Mouse (Mus musculus) olfactory bulb, adult 2 months (tissue): ENCODE data around the gene Akr1b7.

ENCODE experiments used
- CTCF ChIP-seq: fragments of 200-500 bp; IDR thresholded peaks from 2 replicates; pipeline ENCODE4 v1.5.1; 2012; ENCODE audit warnings: low read depth, mild to moderate bottlenecking, low read length, moderate library complexity; ENCODE audit not compliant: insufficient read depth
- POLR2A ChIP-seq: fragments of 200-500 bp; IDR thresholded peaks from 2 replicates; pipeline ENCODE4 v1.6.1; 2012; ENCODE audit warnings: mild to moderate bottlenecking, low read depth, low read length, moderate library complexity; ENCODE audit not compliant: insufficient read depth

DNA sequence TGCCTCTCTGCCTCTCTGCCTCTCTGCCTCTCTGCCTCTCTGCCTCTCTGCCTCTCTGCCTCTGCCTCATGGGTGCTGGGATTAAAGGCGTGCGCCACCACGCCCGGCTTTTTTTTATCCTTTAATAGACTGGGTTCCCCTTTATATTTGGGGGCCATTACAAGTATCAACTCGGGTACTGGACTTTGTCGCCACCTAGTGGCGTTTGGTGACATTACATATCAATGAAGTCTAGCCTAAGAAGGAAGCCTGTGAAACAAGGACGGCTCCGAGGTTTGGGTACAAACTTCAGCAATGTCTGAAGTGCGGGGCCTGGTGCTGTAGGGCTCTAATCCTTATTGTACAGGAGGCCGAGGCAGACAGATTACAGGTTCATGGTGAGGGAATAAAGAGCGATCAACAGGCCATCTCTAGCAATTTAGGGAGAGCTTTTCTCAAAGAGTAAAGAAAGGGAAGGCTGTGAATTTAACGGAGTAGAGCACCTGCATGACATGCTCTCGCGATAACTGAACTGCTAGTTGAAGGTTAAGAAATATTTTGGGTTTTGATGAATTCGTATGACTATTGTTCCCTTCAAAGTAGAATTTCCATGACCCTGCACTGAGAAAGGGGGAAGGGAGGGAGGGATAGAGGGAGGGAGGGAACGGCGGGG lies 40.3 kb upstream of the Akr1b7 start:
- TF ChIP-seq CTCF: no peak
- no peak for TF ChIP-seq POLR2A
